Mouse (Mus musculus): Measurements from ENCODE around the gene Klf7.

DNA sequence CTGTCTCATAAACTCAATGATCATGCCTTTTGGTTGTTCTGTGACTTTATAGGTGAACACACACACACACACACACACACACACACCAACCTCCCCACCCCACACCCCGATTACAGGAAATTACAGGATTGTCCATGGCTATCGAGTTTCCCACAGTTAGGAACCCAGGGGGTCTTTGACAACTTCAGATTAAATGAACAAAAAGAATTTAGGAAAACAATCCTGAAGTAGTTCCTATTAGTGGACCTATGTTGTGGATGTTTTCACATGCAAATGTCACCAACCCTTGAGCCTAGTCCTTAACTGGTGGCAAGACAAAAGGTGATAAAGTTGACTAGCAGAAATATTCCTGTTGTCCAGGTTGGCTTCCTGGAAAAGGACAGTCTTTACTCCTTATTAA, 113.1 kb downstream of the Klf7 start:
- TF ChIP-seq POLR2A (IDR thresholded peaks at IDR 0.05; ENCODE audit: borderline replicate concordance, low read depth, low read length) (no peak), CTCF (IDR thresholded peaks at IDR 0.05; ENCODE audit: low read depth, low read length) (no peak)

Measured in bone marrow macrophage, adult 2 months (primary cell).